Mouse (Mus musculus) adipose tissue, adult 10 weeks (tissue): ENCODE results near the gene A630073D07Rik. TPM values are rescaled to one million over a fixed set of nuclear protein-coding genes. Genes with fewer than 3 reads are reported as not detected.

Experiments used
- polyA plus RNA-seq: library from polyadenylated mRNA; stranded (reverse); fragments of 350-450 nt; fragmentation: Illumina TruSeq; extraction: RNeasy Lipid Tissue Mini Kit (QIAGEN cat#74804); gene quantifications from one replicate; pipeline ENCODE4 v1.2.3, GENCODE M21; 2014; ENCODE audit warnings: low read depth, low replicate concordance

The A630073D07Rik gene
- not detected for polyA plus RNA-seq

DNA sequence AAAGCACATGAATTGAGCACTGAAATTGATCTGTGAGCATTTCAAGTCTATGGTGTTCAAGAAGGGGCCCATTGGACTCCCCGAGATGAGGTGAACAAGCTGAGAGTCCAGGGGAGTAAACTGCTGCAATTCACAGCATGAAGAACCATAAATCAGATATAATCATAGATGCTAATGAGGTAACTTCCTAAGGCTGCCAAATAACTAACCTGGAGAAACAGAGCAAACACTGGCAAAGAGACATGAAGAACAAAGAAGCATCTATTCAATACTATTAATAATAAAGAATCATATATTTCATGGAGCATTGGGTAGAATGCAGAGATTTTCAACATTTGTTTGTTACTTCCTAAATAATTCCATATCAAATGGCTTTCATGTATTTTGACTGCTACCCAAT, at the start of gene A630073D07Rik:
TSS of gene A630073D07Rik (minus strand) at position 101 of the 400 bp plus-strand sequence.

DNA sequence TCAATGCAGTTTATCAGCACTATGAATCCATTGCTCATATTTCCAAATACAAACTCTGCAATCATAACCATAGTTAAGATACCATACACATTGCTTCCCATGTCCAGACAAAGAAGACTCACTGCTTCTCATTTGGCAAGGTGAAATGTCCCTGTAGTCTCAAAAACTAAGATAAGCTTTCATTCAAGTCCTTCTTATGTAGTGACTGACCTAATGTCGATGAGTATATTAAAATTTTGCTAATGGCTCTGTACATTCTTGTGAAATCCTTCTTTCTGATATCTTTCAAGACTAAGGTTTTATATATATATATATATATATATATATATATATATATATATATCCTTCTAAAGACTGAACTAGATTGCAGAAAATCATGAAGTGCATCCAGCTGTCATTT, 49.6 kb upstream of the A630073D07Rik start, which contains the start of gene Tas2r121:
TSS of gene Tas2r121 (minus strand) at position 101 of the 400 bp plus-strand sequence.

GRCm38 (mm10) chr6:132656653-132657052, 5.3 kb upstream of the A630073D07Rik start, which contains the start of gene Tas2r120:
Tas2r120 (plus strand) TSS chr6:132656953.

DNA sequence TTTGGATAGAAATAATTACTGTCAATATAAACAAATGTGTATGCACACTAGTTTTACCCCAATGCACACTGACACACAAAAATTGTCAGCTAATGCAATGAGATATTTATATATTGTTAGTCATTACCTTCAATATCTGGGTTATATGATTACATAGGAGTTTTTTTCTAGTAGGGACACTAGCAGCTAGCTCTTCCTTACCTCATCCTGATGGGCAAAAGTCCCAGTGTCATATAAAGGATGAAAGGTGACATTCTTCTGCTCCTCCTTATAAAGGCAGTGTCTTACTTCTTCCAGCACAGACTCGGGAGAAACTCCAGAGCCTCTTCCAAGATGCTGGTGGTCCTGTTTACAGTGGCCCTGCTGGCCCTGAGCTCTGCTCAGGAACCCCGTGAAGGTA, 55.7 kb downstream of the A630073D07Rik start, which contains the start of gene Prp2:
TSS of gene Prp2 (plus strand) at position 301 of the 400 bp plus-strand sequence.

Other genes starting within 250 kb of the A630073D07Rik start
- not detected for gene Prh1, start 81.7 kb downstream of the A630073D07Rik start, polyA plus RNA-seq
- gene Prp2, start 55.6 kb downstream of the A630073D07Rik start, polyA plus RNA-seq: not detected
- not detected for gene Tas2r120, start 5.4 kb upstream of the A630073D07Rik start, polyA plus RNA-seq
- not detected for gene Tas2r121, start 49.5 kb upstream of the A630073D07Rik start, polyA plus RNA-seq
- gene Tas2r122, start 60.4 kb upstream of the A630073D07Rik start, polyA plus RNA-seq: not detected
- gene Tas2r115, start 86.5 kb upstream of the A630073D07Rik start, polyA plus RNA-seq: not detected
- gene Tas2r124, start 103.2 kb upstream of the A630073D07Rik start, polyA plus RNA-seq: not detected
- gene Tas2r102, start 110.6 kb upstream of the A630073D07Rik start, polyA plus RNA-seq: not detected
- not detected for gene Tas2r136, start 126.6 kb upstream of the A630073D07Rik start, polyA plus RNA-seq
- gene Tas2r117, start 151.3 kb upstream of the A630073D07Rik start, polyA plus RNA-seq: not detected
- gene Tas2r123, start 195.6 kb upstream of the A630073D07Rik start, polyA plus RNA-seq: not detected
- not detected for gene Tas2r116, start 203.9 kb upstream of the A630073D07Rik start, polyA plus RNA-seq
- gene Tas2r110, start 216.5 kb upstream of the A630073D07Rik start, polyA plus RNA-seq: not detected
- not detected for gene Tas2r113, start 241.5 kb upstream of the A630073D07Rik start, polyA plus RNA-seq